Mouse (Mus musculus): Measurements from ENCODE around the gene Clint1. TPM values are rescaled to one million over a fixed set of nuclear protein-coding genes. Genes with fewer than 3 reads are reported as not detected.

Clint1 gene
- polyA plus RNA-seq, 1 experiment from 2014 or later, result 41.6 TPM

- no peak overlapping the region for H3K4me2 ChIP-seq (replicated peaks; ENCODE audit: low read depth, low read length)
These were observed 4.3 kb downstream of the Clint1 start for GRCm38 (mm10) chr11:45856149-45856516.

DNA sequence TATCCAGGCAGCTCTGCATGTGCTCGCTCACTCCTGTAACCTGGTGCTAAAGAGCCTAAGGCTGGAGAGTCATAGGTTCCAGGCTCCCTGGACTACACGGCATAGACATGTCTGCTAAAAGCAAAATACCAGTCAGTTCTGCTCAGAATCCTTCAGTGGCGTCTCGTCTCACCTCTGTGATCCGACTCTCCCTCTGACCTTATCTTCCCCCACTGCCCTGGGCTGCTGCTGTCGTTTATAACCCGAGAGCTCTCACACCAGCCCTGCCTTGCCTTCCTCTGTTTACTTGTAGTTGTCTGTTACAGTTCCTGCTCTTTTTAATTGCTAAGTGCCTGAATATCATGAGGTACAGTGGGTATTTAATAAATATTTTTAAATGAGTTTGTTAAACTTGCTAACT lies 9.5 kb downstream of the Clint1 start:
- H3K4me1 ChIP-seq (ENCODE audit: insufficient read depth, low read depth, low read length), result no peaks in the 10 kb centered on the region
- H3K27ac ChIP-seq (ENCODE audit: low read length), result no peak overlapping the region
- H3K9me3 ChIP-seq (ENCODE audit: low read length), result no peaks in the 10 kb centered on the region
- H3K9ac ChIP-seq (replicated peaks; ENCODE audit: low read depth), result no peak overlapping the region
- no peak overlapping the region for H3K4me2 ChIP-seq (replicated peaks; ENCODE audit: low read depth, low read length)
- no peak overlapping the region for H3K4me3 ChIP-seq (ENCODE audit: low read depth, low read length)
- ATAC-seq (no peak), DNase-seq (ENCODE audit: low spot score) (no peak)
- TF ChIP-seq CTCF (IDR thresholded peaks at IDR 0.05) (no peak), EP300 (IDR thresholded peaks at IDR 0.05) (no peak)
- H3K36me3 ChIP-seq (ENCODE audit: insufficient read depth, low read length), result no peaks in the 10 kb centered on the region
- 49% methylated on average over 7 of the region's 7 CpGs for WGBS
- H3K27me3 ChIP-seq (replicated peaks; ENCODE audit: insufficient read depth, low read length), result no peaks in the 10 kb centered on the region

More at GRCm38 (mm10) chr11:45856149-45856516, 4.3 kb downstream of the Clint1 start:
- H3K27ac ChIP-seq (ENCODE audit: low read length), result no peak overlapping the region
- no peaks in the 10 kb centered on the region for H3K27me3 ChIP-seq (replicated peaks; ENCODE audit: insufficient read depth, low read length)
- DNase-seq (ENCODE audit: low spot score) (no peak), ATAC-seq (no peak)
- H3K36me3 ChIP-seq (ENCODE audit: insufficient read depth, low read length), result no peaks in the 10 kb centered on the region
- H3K9ac ChIP-seq (replicated peaks; ENCODE audit: low read depth), result no peak overlapping the region
- H3K4me3 ChIP-seq (ENCODE audit: low read depth, low read length), result no peak overlapping the region
- no peaks in the 10 kb centered on the region for H3K9me3 ChIP-seq (ENCODE audit: low read length)
- TF ChIP-seq EP300 (IDR thresholded peaks at IDR 0.05), result no peak
- no peak for TF ChIP-seq CTCF (IDR thresholded peaks at IDR 0.05)
- 26% methylated on average over 6 of the region's 6 CpGs for WGBS
- peaks cover 7% of the 10 kb centered on the region; the same call in 1 of the 2 replicates for H3K4me1 ChIP-seq (ENCODE audit: insufficient read depth, low read depth, low read length)

DNA sequence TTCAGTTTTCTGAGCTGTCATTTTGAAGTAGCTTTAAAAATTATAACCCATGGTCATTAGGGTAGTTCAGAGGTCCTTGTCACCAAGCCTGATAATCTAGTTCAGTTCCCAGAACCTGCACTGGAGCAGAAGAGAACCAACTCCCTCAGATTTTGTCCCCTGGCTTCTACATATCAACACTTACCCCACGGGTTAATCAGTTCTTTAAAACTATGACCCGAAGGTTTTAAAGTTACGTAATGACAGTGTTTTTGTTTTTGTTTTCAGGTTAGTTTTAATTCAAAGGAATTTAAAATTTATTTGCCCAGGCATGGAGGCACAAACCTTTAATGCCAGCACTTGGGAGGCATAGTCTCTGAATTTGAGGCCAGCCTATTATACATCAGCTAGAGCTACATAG lies 12.6 kb downstream of the Clint1 start:
- Histone ChIP-seq H3K4me3 (ENCODE audit: low read depth, low read length) (no peak overlapping the region), H3K27me3 (replicated peaks; ENCODE audit: insufficient read depth, low read length) (no peaks in the 10 kb centered on the region), H3K36me3 (ENCODE audit: insufficient read depth, low read length) (no peaks in the 10 kb centered on the region), H3K9ac (replicated peaks; ENCODE audit: low read depth) (no peak overlapping the region), H3K4me2 (replicated peaks; ENCODE audit: low read depth, low read length) (no peak overlapping the region), H3K27ac (ENCODE audit: low read length) (no peak overlapping the region), H3K4me1 (ENCODE audit: insufficient read depth, low read depth, low read length) (no peaks in the 10 kb centered on the region), H3K9me3 (ENCODE audit: low read length) (no peaks in the 10 kb centered on the region)
- DNase-seq (ENCODE audit: low spot score), result no peak
- 78% methylated on average over 3 of the region's 3 CpGs for WGBS
- ATAC-seq, result no peak
- TF ChIP-seq CTCF (IDR thresholded peaks at IDR 0.05) (no peak), EP300 (IDR thresholded peaks at IDR 0.05) (no peak)

GRCm38 (mm10) chr11:45865861-45866260 lies 14.0 kb downstream of the Clint1 start:
- no peak for TF ChIP-seq EP300 (IDR thresholded peaks at IDR 0.05)
- no peak for TF ChIP-seq CTCF (IDR thresholded peaks at IDR 0.05)
- H3K27ac ChIP-seq (ENCODE audit: low read length), result no peak overlapping the region
- H3K4me2 ChIP-seq (replicated peaks; ENCODE audit: low read depth, low read length), result no peak overlapping the region
- DNase-seq (ENCODE audit: low spot score) (no peak), ATAC-seq (no peak)
- H3K9ac ChIP-seq (replicated peaks; ENCODE audit: low read depth), result no peak overlapping the region
- H3K4me1 ChIP-seq (ENCODE audit: insufficient read depth, low read depth, low read length), result no peaks in the 10 kb centered on the region
- H3K27me3 ChIP-seq (replicated peaks; ENCODE audit: insufficient read depth, low read length), result no peaks in the 10 kb centered on the region
- no peak overlapping the region for H3K4me3 ChIP-seq (ENCODE audit: low read depth, low read length)
- 71% methylated on average over 2 of the region's 2 CpGs for WGBS
- H3K9me3 ChIP-seq (ENCODE audit: low read length), result no peaks in the 10 kb centered on the region
- H3K36me3 ChIP-seq (ENCODE audit: insufficient read depth, low read length), result no peaks in the 10 kb centered on the region

GRCm38 (mm10) chr11:45866534-45866933 lies 14.7 kb downstream of the Clint1 start:
- no peaks in the 10 kb centered on the region for H3K9me3 ChIP-seq (ENCODE audit: low read length)
- H3K4me1 ChIP-seq (ENCODE audit: insufficient read depth, low read depth, low read length), result no peaks in the 10 kb centered on the region
- H3K27ac ChIP-seq (ENCODE audit: low read length), result no peak overlapping the region
- H3K36me3 ChIP-seq (ENCODE audit: insufficient read depth, low read length), result no peaks in the 10 kb centered on the region
- no peak overlapping the region for H3K4me3 ChIP-seq (ENCODE audit: low read depth, low read length)
- WGBS, result 76% methylated on average over 4 of the region's 4 CpGs
- no peak for TF ChIP-seq CTCF (IDR thresholded peaks at IDR 0.05)
- no peak for TF ChIP-seq EP300 (IDR thresholded peaks at IDR 0.05)
- ATAC-seq (no peak), DNase-seq (ENCODE audit: low spot score) (no peak)
- H3K4me2 ChIP-seq (replicated peaks; ENCODE audit: low read depth, low read length), result no peak overlapping the region
- no peak overlapping the region for H3K9ac ChIP-seq (replicated peaks; ENCODE audit: low read depth)
- H3K27me3 ChIP-seq (replicated peaks; ENCODE audit: insufficient read depth, low read length), result no peaks in the 10 kb centered on the region

DNA sequence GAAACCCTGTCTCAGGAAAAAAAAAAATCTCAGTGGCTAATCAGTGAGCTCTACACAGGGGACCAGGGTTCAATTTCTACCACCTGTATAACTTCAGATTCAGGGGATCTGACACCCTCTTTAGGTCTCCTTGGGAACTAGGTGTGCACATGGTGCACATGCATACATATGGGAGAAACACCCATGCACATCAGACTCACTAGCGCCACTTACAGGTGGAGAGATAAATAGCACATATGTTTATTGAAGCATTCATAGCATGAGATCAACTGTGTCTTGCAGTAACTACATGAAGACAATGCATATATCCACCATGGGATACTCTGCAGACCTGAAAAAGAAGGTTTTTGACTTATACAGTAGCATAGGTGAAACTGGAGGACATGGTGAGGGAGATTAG lies 21.8 kb downstream of the Clint1 start:
- TF ChIP-seq EP300 (IDR thresholded peaks at IDR 0.05) (no peak), CTCF (IDR thresholded peaks at IDR 0.05) (peak; percentile 52)
- H3K27me3 ChIP-seq (replicated peaks; ENCODE audit: insufficient read depth, low read length), result no peaks in the 10 kb centered on the region
- H3K9me3 ChIP-seq (ENCODE audit: low read length), result no peaks in the 10 kb centered on the region
- no peak overlapping the region for H3K4me3 ChIP-seq (ENCODE audit: low read depth, low read length)
- DNase-seq (ENCODE audit: low spot score) (no peak), ATAC-seq (no peak)
- no peak overlapping the region for H3K9ac ChIP-seq (replicated peaks; ENCODE audit: low read depth)
- WGBS, result 71% methylated on average over 1 of the region's 1 CpGs
- no peaks in the 10 kb centered on the region; the same call in 1 of the 2 replicates for H3K4me1 ChIP-seq (ENCODE audit: insufficient read depth, low read depth, low read length)
- no peak overlapping the region for H3K4me2 ChIP-seq (replicated peaks; ENCODE audit: low read depth, low read length)
- H3K36me3 ChIP-seq (ENCODE audit: insufficient read depth, low read length), result no peaks in the 10 kb centered on the region
- no peak overlapping the region for H3K27ac ChIP-seq (ENCODE audit: low read length)

GRCm38 (mm10) chr11:45874251-45874650 lies 22.4 kb downstream of the Clint1 start:
- Histone ChIP-seq H3K4me2 (replicated peaks; ENCODE audit: low read depth, low read length) (no peak overlapping the region), H3K27me3 (replicated peaks; ENCODE audit: insufficient read depth, low read length) (no peaks in the 10 kb centered on the region), H3K4me3 (ENCODE audit: low read depth, low read length) (no peak overlapping the region), H3K36me3 (ENCODE audit: insufficient read depth, low read length) (no peaks in the 10 kb centered on the region), H3K4me1 (ENCODE audit: insufficient read depth, low read depth, low read length) (no peaks in the 10 kb centered on the region; the same call in 1 of the 2 replicates), H3K27ac (ENCODE audit: low read length) (no peak overlapping the region), H3K9me3 (ENCODE audit: low read length) (no peaks in the 10 kb centered on the region), H3K9ac (replicated peaks; ENCODE audit: low read depth) (no peak overlapping the region)
- DNase-seq (ENCODE audit: low spot score) (no peak), ATAC-seq (no peak)
- WGBS, result 93% methylated on average over 6 of the region's 6 CpGs
- TF ChIP-seq CTCF (IDR thresholded peaks at IDR 0.05) (no peak), EP300 (IDR thresholded peaks at IDR 0.05) (no peak)
